Mouse (Mus musculus) layer of hippocampus, adult 11-12 months (tissue): ENCODE data around the gene Snai1.
A peak's percentile ranks its signal among the peaks of the same experiment; 100 is the strongest.

ENCODE experiments used
- DNase-seq: peaks from one replicate; pipeline ENCODE4 v3.0.0; 2022; ENCODE audit warnings: low spot score

The Snai1 gene

GRCm38 (mm10) chr2:167519606-167520252, 18.3 kb upstream of the Snai1 start:
- DNase-seq: no peak

GRCm38 (mm10) chr2:167528278-167528677, 9.7 kb upstream of the Snai1 start:
- DNase-seq: no peak

- DNase-seq: no peak
These were observed 8.0 kb upstream of the Snai1 start for GRCm38 (mm10) chr2:167529935-167530513.

- no peak for DNase-seq
These were observed 7.5 kb upstream of the Snai1 start for GRCm38 (mm10) chr2:167530536-167530935.

GRCm38 (mm10) chr2:167532131-167532530, 5.9 kb upstream of the Snai1 start:
- no peak for DNase-seq

GRCm38 (mm10) chr2:167533880-167534279, 4.1 kb upstream of the Snai1 start:
- no peak for DNase-seq

- DNase-seq: no peak
These were observed 1.6 kb upstream of the Snai1 start for GRCm38 (mm10) chr2:167536320-167536945.

GRCm38 (mm10) chr2:167538671-167539306, 794 bp downstream of the Snai1 start:
- no peak for DNase-seq

GRCm38 (mm10) chr2:167539536-167540476, 1.8 kb downstream of the Snai1 start:
- no peak for DNase-seq

- DNase-seq: no peak
These were observed 2.6 kb downstream of the Snai1 start for GRCm38 (mm10) chr2:167540477-167541110.

- DNase-seq: no peak
These were observed 3.3 kb downstream of the Snai1 start for GRCm38 (mm10) chr2:167541324-167541723.

GRCm38 (mm10) chr2:167541761-167542160, 3.8 kb downstream of the Snai1 start:
- no peak for DNase-seq

GRCm38 (mm10) chr2:167542361-167542760, 4.4 kb downstream of the Snai1 start:
- DNase-seq: no peak

- no peak for DNase-seq
These were observed 5.4 kb downstream of the Snai1 start for GRCm38 (mm10) chr2:167543121-167544003.

GRCm38 (mm10) chr2:167544004-167544356, 6.0 kb downstream of the Snai1 start:
- peak; percentile 19 for DNase-seq

- no peak for DNase-seq
These were observed 6.5 kb downstream of the Snai1 start for GRCm38 (mm10) chr2:167544456-167544855.

- DNase-seq: no peak
These were observed 8.6 kb downstream of the Snai1 start for GRCm38 (mm10) chr2:167546447-167547195.

- DNase-seq: no peak
These were observed 9.4 kb downstream of the Snai1 start for GRCm38 (mm10) chr2:167547444-167547843.

GRCm38 (mm10) chr2:167548961-167549360, 11.0 kb downstream of the Snai1 start:
- no peak for DNase-seq
